Mouse (Mus musculus): Measurements from ENCODE around the gene Eml4. TPM values are rescaled to one million over a fixed set of nuclear protein-coding genes. Genes with fewer than 3 reads are reported as not detected.

The Eml4 gene
- polyA plus RNA-seq, 1 experiment from 2014 or later, result 13.4 TPM

DNA sequence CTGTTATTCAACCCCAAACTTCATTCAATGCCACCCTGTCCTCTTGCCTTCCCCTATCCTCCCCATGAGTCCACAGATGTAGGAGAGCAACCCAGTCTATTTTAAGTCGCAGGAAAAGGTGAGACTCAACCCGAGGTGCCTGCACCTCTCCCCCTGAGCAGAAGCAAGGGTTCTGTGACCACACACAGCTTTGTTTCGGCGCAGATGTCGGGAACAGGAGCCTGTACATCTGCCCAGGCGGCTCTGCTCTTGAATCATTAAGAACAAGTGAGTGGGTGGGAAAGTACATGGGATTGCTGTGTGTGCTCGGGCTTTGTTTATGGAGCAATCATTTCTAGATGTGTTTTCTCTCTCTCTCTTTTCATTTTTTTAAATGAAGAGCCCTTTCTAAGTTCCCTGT lies 174.0 kb downstream of the Eml4 start:
- no peak overlapping the region for H3K27ac ChIP-seq (ENCODE audit: low read length)
- no peaks in the 10 kb centered on the region for H3K36me3 ChIP-seq (ENCODE audit: insufficient read depth, low read length)
- no peak overlapping the region for H3K4me2 ChIP-seq (replicated peaks; ENCODE audit: low read depth, low read length)
- no peak for ATAC-seq
- no peaks in the 10 kb centered on the region for H3K27me3 ChIP-seq (replicated peaks; ENCODE audit: insufficient read depth, low read length)
- H3K4me1 ChIP-seq (ENCODE audit: insufficient read depth, low read depth, low read length), result peaks cover 12% of the 10 kb centered on the region; the same call in 1 of the 2 replicates
- H3K9ac ChIP-seq (replicated peaks; ENCODE audit: low read depth), result no peak overlapping the region
- no peaks in the 10 kb centered on the region for H3K9me3 ChIP-seq (ENCODE audit: low read length)
- TF ChIP-seq EP300 (IDR thresholded peaks at IDR 0.05) (no peak), CTCF (IDR thresholded peaks at IDR 0.05) (no peak)
- no peak overlapping the region for H3K4me3 ChIP-seq (ENCODE audit: low read depth, low read length)
- 51% methylated on average over 7 of the region's 7 CpGs for WGBS
- no peak for DNase-seq (ENCODE audit: low spot score)

DNA sequence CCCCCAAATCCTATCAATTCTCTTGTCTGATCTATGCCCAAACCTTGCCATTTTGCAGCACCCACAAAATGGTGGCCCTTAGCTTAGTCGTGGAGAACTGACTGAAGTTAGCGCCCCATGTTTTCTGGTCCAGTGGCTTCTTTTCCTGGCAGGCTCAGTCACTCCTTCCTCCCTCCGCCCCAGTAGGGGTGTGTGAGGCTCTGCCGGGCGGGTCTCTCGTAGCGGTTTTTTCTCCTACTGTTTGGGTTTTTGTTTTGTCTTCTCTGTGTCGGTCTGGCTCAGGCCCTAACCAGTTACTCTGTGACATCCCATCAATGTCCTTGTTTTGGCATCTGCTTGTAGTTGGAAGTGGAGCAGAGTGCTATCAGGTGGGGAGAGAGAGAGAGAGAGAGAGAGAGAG lies 174.9 kb downstream of the Eml4 start:
- H3K9me3 ChIP-seq (ENCODE audit: low read length), result no peaks in the 10 kb centered on the region
- no peak overlapping the region for H3K9ac ChIP-seq (replicated peaks; ENCODE audit: low read depth)
- 12% methylated on average over 8 of the region's 8 CpGs for WGBS
- TF ChIP-seq CTCF (IDR thresholded peaks at IDR 0.05), result no peak
- H3K4me3 ChIP-seq (ENCODE audit: low read depth, low read length), result no peak overlapping the region
- no peaks in the 10 kb centered on the region for H3K27me3 ChIP-seq (replicated peaks; ENCODE audit: insufficient read depth, low read length)
- ATAC-seq, result no peak
- no peaks in the 10 kb centered on the region for H3K36me3 ChIP-seq (ENCODE audit: insufficient read depth, low read length)
- H3K4me1 ChIP-seq (ENCODE audit: insufficient read depth, low read depth, low read length), result peaks cover 12% of the 10 kb centered on the region; the same call in 1 of the 2 replicates
- no peak overlapping the region for H3K4me2 ChIP-seq (replicated peaks; ENCODE audit: low read depth, low read length)
- peak; percentile 14 for DNase-seq (ENCODE audit: low spot score)
- no peak overlapping the region for H3K27ac ChIP-seq (ENCODE audit: low read length)

DNA sequence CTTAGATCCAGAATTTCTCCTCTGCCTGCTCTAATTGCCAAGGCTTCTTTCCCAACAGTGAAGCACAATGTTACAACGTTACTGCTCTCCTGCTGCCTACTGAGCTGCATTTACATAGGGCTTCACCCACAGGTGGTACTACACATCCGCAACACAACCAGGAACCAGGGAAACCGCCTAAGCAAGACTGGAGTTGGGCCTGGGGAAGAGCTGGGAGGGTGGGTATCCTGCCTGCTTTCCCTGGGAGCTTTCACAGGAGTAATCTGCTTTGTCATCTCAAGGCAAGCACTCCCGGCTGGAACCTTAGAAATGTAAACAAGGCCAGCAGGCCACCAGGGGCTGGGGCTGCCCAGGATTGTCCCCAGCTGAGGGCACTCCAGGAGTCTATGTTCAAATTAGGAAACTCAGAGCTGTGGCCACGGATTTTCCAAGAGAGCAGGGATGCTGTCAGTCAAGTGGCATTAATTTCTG lies 175.4 kb downstream of the Eml4 start:
- no peak for ATAC-seq
- no peaks in the 10 kb centered on the region for H3K9me3 ChIP-seq (ENCODE audit: low read length)
- WGBS, result 12% methylated on average over 5 of the region's 5 CpGs
- no peak for TF ChIP-seq EP300 (IDR thresholded peaks at IDR 0.05)
- TF ChIP-seq CTCF (IDR thresholded peaks at IDR 0.05), result peak; percentile 28; the same call in 1 of the 2 replicates
- peaks cover 12% of the 10 kb centered on the region; the same call in 1 of the 2 replicates for H3K4me1 ChIP-seq (ENCODE audit: insufficient read depth, low read depth, low read length)
- H3K36me3 ChIP-seq (ENCODE audit: insufficient read depth, low read length), result no peaks in the 10 kb centered on the region
- no peaks in the 10 kb centered on the region for H3K27me3 ChIP-seq (replicated peaks; ENCODE audit: insufficient read depth, low read length)
- peak; percentile 40 for DNase-seq (ENCODE audit: low spot score)
- H3K27ac ChIP-seq (ENCODE audit: low read length), result no peak overlapping the region
- no peak overlapping the region for H3K4me3 ChIP-seq (ENCODE audit: low read depth, low read length)
- H3K9ac ChIP-seq (replicated peaks; ENCODE audit: low read depth), result no peak overlapping the region
- no peak overlapping the region for H3K4me2 ChIP-seq (replicated peaks; ENCODE audit: low read depth, low read length)

DNA sequence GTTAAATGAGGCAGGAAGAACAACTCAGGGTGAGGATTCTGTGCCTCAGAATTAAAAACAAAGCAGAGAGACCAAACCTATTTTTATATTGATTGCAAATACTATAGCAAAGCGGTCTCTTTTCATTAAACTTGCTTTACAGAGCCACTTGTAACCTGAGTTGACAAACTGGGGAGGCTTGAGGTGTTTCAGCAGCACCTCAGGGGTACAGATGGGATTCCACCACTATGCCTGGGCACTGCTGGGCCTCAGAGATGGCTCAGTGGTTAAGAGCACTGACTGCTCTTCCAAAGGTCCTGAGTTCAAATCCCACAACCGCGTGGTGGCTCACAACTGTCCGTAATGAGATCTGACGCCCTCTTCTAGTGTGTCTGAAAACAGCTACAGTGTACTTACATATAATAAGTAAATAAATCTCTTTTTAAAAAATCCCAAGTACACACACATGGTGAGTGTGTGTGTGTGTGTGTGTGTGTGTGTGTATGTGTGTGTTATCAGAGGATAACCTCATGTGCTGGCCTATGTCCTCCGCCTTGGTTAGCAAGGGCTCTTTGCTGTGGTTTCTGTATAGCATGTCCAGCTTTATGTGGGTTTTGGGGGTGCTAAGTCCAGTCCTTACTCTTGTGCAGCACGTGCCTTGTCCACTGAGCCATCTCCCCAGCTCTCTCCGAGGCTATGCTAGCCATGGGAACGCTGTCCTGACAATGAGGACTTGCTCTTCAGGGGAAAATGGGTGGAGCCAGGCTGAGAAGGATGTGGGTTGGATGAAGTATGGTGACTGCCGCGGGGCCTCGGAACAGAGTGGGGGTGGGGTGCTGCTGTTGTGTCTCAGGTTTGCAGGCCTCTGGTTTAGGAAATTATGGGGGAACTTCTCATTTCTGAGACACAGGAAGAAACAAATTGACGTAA lies 176.1 kb downstream of the Eml4 start:
- peak overlapping the region; percentile 25; the same call in 1 of the 2 replicates for H3K4me3 ChIP-seq (ENCODE audit: low read depth, low read length)
- peak; percentile 83 for DNase-seq (ENCODE audit: low spot score)
- no peak overlapping the region for H3K9ac ChIP-seq (replicated peaks; ENCODE audit: low read depth)

DNA sequence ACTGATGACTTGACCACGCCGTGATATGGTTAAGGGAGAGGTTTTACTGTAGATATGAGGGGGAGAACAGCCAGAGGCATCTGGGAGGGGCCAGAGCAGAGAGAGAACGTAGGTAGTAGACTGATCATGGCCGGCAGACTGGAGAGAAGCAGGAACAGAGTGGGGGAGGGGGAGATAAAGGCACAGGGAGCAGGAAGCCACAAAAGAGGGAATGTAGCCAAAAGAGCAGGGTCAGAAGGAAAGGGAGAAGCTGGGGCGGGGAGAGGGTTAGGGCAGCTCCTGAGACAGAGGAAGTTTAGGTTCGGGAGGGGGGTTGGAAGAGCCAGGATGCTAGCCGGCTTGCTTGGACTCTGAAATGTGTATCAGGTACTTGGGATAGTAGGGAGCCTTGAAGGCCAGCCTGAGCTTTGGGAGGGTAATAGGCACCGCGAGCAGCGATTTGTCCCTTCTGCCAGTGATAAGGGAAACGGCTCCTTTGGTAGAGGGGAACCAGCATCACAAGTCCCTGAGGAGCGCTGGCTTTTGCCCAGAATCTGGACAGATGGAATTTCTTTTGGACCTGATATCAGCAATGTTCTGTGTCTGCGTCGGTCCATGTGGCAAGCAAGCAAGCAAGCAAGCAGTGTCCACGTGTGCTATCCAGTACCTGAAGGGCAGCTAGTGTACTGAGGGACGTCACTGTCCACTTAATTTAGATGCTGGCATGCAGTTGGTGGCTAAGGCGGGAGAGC lies 177.1 kb downstream of the Eml4 start:
- WGBS, result 16% methylated on average over 17 of the region's 17 CpGs
- peaks cover 12% of the 10 kb centered on the region; the same call in 1 of the 2 replicates for H3K4me1 ChIP-seq (ENCODE audit: insufficient read depth, low read depth, low read length)
- no peak for TF ChIP-seq CTCF (IDR thresholded peaks at IDR 0.05)
- no peak for TF ChIP-seq EP300 (IDR thresholded peaks at IDR 0.05)
- H3K9ac ChIP-seq (replicated peaks; ENCODE audit: low read depth), result no peak overlapping the region
- H3K27me3 ChIP-seq (replicated peaks; ENCODE audit: insufficient read depth, low read length), result no peaks in the 10 kb centered on the region
- ATAC-seq, result peak; percentile 81
- H3K9me3 ChIP-seq (ENCODE audit: low read length), result no peaks in the 10 kb centered on the region
- peak overlapping the region; percentile 25 for H3K4me3 ChIP-seq (ENCODE audit: low read depth, low read length)
- DNase-seq (ENCODE audit: low spot score), result peak; percentile 80
- H3K27ac ChIP-seq (ENCODE audit: low read length), result peak overlapping the region; percentile 54
- no peaks in the 10 kb centered on the region for H3K36me3 ChIP-seq (ENCODE audit: insufficient read depth, low read length)
- H3K4me2 ChIP-seq (replicated peaks; ENCODE audit: low read depth, low read length), result peak overlapping the region; percentile 55

More for the DNA sequence above, 176.1 kb downstream of the Eml4 start:
- peak overlapping the region; percentile 43; the same call in 1 of the 2 replicates for H3K27ac ChIP-seq (ENCODE audit: low read length)
- H3K9me3 ChIP-seq (ENCODE audit: low read length), result no peaks in the 10 kb centered on the region
- H3K36me3 ChIP-seq (ENCODE audit: insufficient read depth, low read length), result no peaks in the 10 kb centered on the region
- H3K4me2 ChIP-seq (replicated peaks; ENCODE audit: low read depth, low read length), result peak overlapping the region; percentile 55
- WGBS, result 32% methylated on average over 13 of the region's 13 CpGs
- H3K4me1 ChIP-seq (ENCODE audit: insufficient read depth, low read depth, low read length), result peaks cover 12% of the 10 kb centered on the region; the same call in 1 of the 2 replicates
- ATAC-seq, result peak; percentile 89
- TF ChIP-seq EP300 (IDR thresholded peaks at IDR 0.05), result no peak
- no peak for TF ChIP-seq CTCF (IDR thresholded peaks at IDR 0.05)
- H3K27me3 ChIP-seq (replicated peaks; ENCODE audit: insufficient read depth, low read length), result no peaks in the 10 kb centered on the region

Other genes with a start within 250 kb of the Eml4 start
- gene Pkdcc, start 135.6 kb upstream of the Eml4 start, polyA plus RNA-seq (2015; fragmentation: Nextera tagmentation; extraction: Ambion mirVana), result 3.6 and 3.9 TPM in 2 replicates
- gene Cox7a2l, start 166.4 kb downstream of the Eml4 start, polyA plus RNA-seq (2015; fragmentation: Nextera tagmentation; extraction: Ambion mirVana), result 190 and 191 TPM in 2 replicates

All from lung, postnatal 0 days (tissue).